Mouse (Mus musculus): ENCODE data around the gene Gm10638.
A peak's percentile ranks its signal among the peaks of the same experiment; 100 is the strongest.

Gm10638 gene

DNA sequence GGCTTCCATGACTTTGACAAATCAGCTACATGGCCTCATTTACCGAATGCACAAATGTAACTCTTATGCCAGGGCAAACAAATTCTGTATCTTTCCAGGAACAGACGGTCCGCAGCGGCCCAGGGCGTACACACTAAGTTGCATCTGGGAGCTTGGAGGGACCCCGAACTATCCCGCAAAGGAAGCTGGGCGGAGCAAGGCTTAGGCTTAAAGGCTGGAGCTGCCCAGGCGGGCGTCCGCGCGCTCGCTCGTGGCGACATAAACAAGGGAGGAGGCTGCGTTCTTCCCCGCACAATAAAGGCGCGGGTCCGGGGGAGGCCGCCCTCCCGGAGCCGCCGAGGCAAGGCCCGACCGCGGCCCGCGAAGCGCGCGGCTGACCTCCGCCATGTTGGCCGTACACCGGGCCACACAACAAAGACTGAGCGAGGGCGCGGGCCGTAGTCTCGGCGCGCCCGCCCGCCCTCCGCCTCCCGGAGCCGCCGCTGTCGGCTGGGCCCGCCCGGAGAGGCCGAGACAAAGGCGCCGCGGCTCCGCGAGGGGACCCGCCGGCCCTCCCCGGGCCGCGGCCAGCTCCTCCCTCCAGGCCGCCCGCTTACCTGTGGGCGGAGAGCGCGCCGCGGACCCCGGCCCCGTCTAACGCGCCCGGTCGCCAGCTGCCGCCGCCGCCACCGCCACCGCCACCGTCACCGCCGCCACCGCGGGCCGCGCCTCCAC is at the start of gene Gm10638, which contains the start of gene Siah1a:
Gene Gm10638 (plus strand): TSS at position 479 of the 714 bp plus-strand sequence.
Gene Siah1a (minus strand): TSS at position 714 of the 714 bp plus-strand sequence.
- DNase-seq = peak; percentile 71

DNA sequence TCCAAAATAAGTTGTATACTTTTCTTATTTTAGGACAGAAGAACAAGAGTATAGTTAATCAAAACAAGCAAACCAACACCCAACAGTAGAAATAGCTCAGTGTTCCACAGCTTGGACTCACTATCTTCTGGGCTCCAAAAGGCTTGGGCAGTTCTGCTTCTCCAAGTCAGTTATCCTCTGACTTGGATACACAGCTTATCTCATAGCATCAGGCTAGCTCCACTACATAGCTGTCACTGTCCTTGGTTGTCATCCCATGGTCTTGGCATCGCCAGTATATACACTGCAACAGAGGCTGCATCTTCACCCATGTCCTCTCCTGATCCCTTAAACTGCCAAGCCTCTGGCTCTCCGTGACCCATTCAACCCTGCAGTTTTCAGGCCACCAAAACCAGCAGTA is 49.8 kb upstream of the Gm10638 start:
- no peak for DNase-seq

DNA sequence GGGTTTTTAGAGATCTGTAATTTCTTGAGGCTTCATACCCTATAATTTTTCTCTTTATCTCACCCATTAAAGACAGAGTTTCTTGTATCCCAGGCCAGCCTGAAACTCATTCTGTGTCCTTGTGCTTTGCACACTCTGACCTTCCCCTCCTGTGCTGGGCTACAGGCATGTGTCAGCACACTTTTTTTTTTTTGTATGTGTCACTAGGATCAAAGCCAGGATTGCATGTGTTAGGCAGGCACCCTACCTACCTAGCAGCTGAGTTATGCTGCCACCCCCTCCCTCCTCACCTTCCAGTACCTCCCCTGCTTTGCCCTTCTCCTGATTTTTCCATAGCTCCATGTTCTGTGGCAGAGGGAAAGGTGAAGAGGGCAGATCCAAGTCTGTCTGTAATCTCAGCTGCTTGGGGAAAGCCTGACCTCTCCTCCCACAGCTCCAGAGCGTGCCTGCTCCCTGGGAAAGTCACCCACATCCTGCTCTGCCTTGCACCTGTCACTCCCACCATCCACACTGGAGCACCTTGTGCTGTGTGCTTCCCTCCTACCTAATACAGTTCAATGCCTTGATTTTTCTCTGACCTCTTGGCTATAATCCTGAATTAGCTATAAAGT is 46.6 kb upstream of the Gm10638 start:
- no peak for DNase-seq

DNA sequence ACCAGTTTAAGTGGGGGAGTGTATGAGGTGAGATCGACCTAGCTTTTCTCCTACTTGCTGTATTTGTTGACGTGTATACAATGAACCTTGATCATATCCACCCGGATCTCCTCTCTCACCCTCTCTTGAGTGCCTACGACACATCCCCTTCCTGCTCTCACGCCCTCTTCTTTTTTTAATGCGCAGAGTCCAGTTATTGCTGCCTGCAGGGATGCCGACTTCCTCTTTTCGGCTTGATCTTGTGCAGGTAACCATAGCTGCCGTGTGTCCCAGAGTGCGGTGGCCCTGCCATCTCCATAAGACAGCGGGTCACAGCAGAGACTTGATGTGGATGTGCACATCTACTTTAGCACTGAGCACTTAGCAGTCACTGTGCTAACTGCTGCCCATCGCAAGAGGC is 46.0 kb upstream of the Gm10638 start:
- DNase-seq = no peak

DNA sequence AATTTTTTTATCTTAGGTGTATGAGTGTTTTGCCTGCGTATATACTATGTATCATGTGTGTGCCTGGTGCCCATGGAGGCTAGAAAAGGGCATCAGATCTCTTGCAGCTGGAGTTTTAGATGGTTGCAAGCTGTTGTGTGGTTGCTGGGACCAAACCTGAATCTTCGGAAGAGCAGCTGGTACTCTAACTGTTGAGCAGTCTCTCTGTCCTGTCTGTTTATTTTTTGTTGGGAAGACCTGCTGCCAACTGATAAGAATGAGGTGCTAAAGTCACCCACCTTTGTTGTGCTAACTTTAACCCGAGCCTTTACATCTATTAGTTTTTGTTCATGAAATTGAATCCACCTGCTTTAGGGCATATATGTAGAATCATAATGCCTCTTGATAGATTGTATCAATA is 43.0 kb upstream of the Gm10638 start:
- DNase-seq = no peak

DNA sequence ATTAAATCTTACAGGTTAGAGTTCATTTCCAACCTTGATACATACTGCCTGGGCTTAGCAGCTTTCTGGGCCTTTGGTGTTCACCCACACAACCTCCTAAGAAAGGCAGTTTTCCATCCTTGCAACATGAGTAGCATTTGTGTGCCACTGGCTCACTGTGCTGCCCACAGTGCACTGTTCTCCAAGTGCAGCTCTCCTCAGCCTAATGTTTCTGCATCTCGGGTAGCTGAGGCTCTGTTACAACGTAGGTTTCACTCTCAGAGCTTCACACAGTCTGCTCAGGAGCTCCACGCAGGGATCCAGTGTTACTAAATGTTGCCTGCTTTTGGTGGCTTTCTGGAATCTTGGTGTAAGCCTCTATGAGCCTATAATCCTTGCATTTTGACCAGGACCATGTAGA is 40.2 kb upstream of the Gm10638 start:
- no peak for DNase-seq

DNA sequence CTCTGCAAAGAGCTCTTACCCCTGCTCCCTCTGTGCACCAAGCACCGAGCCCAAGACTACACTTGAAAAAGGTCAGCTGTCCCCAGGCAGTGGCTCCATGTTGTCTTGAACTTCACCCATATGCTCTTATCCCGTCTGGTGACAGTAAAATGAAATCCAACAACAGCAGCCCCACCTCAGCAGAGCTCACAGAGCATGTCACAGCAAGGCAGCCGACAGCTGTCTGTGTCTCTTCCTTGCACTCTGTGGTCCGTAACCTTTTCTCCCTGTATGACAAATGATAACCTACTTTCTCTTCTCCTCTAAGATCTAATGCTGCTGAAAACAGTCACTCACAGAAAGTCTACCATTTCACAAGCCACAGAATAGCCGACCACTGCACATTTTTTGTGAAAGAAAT is 38.7 kb upstream of the Gm10638 start:
- DNase-seq = peak; percentile 58

DNA sequence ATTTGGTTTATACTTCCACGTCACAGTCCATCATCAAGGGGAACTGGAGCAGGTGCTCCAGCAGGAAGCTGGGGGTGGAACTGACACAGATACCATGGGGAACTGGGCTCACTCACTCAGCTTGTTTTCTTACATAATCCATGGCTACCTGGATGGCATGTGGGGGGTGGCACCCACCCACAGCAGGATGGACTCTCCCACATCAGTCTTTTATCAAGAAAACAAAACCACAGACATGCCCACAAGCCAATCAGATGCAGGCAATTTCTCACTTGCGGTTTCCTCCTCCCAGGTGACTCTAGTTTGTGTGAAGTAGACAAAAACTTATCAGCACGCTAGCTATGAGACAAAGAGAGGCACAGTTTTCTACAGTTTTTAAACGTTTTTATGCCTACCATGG is 37.6 kb upstream of the Gm10638 start:
- peak; percentile 75 for DNase-seq

DNA sequence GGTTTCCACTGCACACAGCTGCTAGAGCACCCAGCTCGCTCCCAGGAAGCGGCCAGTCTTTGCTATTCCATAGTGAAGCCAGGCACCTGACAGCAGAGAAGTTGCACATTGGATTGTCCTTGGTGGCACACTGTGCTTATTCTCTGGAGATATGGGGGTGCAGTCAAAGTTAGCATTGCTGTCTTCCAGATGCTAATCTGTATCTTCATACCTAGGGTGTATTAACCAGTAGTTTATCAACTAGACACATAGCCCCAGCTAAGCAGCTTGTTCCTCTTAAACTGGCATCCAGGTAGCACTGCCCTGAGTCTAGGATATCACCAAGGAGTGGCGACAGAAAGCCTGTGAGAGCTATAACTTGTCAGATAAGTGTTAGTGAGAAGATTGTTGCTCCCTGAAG is 32.9 kb upstream of the Gm10638 start:
- DNase-seq = no peak

DNA sequence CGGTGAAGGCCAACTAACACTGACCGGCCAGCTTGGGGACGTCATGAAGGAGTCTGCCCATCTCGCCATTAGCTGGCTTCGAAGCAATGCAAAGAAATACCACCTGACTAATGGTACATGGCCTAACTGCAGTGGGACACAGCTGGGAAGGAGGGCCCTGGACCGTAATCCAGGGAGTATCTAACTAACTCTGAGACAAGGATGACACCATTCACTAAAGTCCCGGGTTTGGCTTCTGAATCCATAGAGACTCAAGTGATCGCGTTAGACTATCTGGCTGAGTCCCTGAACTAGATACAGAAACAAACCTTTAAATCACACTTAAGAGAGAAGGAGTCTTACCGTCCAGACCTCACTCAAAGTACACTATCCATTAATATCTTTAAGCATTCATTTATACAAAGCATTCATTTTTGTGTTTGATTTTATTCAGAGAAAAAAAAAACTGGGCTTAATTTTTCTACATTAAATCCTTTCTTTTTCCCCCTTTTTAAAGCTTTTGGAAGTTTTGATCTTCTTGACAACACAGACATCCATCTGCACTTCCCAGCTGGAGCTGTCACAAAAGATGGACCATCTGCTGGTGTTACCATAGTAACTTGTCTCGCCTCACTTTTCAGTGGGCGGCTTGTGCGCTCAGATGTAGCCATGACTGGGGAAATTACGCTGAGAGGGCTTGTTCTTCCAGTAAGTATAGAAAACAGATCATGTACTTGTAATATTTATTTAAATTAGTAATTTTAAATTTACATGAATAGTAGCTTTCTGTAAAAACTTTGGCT is 31.9 kb upstream of the Gm10638 start:
- DNase-seq = no peak

DNA sequence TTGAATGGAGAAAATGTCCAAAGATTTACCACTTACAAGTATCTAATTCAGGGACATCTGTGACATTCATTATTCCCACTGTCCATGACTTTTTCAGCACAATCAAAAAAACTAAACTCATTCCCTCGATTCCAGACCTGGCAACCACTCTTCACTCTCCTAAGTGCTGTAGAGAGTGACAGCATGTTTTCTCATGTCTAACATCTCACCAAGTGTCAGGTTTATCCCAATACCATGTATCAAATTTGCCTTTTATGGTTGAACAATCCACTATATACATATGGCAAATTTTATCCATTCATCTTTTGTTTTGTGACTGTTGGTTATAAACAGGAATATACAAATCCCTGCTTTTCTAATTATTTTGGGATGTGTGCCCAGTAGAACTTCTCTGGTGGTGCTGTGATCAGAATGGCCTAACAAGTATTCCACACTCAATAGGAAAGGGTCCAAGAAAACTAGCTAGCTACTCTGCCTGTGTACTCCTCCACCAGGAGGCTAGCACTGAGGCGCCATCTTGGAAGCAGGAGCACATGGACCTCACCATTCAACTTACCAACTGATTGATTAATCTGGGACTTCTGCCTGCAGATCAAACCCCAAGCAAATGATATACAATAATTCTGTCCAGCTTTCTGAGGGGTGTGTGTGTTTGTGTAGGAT is 27.0 kb upstream of the Gm10638 start:
- DNase-seq = no peak

DNA sequence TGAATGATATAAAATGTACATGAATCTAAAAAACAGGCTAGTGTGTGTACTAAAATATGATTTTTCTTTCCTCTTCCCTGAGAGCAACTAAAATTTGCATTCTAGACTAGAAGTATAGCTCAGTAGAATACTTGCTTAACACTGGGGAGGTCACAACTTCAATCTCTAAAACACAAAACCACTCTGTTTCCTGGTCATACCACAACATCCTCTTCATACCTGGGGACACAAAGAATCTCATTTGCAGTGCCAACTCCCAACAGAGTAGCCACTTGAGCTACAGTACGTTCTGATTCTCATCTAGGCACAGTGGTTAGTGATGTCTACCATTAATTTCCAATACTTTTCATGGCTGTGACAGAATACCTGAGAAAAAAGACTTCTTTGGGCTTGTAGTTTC is 26.1 kb upstream of the Gm10638 start:
- DNase-seq = no peak

DNA sequence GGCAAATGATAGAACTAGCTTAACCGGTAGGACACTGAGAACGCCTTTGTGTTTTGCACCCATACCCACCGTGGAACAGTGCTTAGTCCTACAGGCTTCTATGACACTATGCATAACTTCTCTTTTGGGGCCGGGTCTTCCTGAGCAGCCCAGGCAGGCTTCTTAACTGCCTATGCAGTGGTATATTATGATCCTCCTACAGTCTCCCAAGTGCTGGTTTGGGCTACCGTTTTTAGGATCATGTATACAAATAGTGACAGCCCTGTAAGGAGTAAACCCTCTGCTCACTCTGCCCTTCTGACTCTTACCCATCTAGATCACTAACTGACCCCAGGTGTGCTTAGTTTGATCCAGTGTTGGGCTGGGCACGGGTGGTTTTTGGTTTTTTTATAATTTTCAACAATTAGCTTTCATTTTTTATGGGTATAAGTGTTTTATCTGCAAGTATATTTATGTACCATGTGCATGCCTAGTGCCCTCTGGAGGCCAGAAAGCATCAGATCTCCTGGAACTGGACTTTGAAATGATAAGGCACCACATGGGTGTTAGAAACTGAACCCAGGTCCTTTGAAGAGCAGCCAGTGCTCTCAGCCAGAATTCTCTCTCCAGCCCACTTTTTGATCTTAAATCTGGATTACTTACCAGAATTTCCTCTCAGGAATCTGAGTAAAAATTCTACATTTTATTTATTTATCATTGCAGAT is 24.6 kb upstream of the Gm10638 start:
- DNase-seq = peak; percentile 47

DNA sequence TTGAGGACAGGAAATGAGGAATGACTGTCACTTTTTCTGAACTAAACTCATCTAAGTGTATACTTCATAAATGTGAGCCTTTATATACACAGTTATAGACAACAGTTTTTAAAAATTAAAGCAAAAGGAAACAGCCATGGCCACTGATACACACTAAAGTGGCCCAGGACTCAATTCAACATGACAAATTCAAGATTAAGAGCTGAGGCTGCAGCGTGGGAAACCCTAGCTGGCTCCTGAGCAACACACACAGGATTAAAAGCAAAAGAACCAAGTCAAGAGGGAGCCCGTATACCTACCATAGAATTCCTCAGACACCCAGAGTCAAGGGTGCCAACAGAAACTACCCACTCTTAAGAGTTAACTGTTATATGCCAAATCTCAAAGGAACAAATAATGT is 24.0 kb upstream of the Gm10638 start:
- DNase-seq = no peak

DNA sequence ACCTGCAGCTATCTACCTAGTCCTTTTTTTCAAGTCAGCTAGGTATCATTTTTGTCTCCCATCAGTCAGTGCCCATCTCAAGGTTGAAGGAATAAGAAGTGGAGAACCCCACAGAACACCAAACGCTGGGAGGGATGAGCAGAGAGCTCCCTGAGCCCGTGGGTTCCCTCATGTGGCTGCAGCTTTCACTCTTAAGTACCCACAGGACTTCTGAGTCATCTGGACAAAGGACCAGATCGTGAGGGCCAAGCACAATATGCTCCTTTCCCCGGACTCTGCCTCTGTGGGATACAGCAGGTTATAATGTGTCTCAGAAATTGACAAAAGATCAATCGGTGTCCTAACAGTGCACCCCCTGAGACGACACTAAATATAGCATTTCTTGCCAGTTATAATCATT is 18.5 kb upstream of the Gm10638 start:
- no peak for DNase-seq

DNA sequence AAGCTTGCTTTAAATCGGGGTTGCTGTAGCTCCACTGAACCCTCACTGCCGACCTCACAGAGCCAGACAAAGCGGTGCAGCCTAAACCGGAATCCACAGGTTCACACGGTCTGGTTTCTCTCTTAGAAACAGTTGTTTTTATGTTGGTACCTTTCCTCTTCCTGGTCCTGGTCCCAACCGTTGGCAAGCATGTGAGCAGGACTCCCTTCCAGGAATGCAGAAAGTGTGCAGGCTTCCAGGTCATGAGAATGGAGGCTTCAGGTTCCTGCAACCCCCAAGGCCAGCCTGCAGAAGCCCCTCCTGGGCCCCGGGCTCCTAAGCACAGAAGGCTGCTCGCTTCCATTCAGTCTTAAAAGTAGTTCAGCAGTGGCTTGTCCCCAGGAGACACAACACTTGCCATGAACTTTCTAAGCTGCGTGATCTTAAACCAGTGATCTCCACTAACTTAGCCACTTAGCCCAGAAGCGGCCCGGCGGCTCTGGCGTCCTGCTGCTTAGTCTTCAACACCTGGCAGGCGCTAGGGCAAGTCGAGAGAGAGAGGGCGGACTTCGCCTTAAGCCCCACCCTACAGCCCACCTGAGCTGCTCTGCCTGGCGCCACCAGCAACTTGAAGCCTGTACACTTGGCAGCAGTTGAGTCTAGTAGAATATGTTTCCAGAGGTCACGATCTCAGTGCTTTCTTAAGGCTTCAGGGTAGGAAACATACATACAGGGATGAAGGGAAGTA is 17.1 kb upstream of the Gm10638 start:
- no peak for DNase-seq

DNA sequence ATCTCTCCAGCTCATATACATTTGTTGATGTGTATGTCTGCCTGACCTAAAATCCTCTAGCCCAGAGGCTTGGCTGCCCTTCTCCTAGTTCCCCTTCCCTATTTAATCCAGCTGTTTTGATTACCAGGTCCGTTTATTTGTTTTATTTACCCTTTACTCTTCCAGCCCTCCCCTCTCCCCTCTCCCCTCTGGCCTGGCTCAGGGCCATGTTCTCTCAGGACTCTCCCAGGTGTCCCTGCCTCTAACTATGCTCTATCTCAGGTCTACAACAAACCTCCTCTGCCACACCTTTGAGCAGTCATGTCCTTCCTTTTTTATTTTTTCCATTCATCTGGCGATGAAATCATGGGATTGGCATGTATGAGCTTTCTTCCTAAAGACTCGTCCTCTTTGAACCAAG is 15.2 kb upstream of the Gm10638 start:
- no peak for DNase-seq

DNA sequence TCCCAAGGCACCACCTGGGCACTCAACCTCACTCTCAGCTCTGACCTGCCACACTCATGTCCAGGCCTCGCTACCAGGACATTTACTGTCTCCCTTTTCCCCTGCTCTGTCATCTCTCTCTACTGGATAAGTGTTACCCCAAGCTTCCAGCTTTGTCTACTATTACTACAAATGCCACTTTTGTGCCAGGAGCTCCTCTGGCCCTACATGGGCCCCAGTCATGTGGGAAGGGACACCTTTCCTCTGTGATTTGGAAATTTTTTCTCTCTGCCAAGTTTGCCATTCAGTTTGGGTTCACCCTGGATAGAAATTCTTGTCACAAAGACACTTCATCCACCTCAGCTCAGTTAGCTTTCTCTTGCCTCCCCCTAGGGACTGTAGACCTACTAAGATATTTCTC is 14.6 kb upstream of the Gm10638 start:
- no peak for DNase-seq

DNA sequence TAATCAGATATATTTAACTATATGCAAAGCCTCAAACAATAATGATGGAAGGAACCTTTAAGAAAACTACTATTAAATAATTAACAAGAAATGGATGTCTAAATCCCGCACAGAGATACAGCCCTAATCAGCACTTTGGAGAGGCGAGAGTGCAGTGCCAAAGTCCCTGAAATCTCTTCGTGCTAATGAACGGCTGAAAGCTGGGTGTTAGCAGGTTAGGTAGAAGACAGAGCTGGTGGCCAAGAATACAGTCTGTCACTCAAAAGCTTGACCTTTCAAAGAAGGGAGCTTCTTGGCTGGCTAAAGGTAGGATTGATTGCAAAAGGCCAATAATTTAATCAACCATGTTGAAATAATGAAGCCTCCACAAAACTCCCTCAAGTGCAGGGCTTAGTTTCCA is 11.3 kb upstream of the Gm10638 start:
- no peak for DNase-seq

DNA sequence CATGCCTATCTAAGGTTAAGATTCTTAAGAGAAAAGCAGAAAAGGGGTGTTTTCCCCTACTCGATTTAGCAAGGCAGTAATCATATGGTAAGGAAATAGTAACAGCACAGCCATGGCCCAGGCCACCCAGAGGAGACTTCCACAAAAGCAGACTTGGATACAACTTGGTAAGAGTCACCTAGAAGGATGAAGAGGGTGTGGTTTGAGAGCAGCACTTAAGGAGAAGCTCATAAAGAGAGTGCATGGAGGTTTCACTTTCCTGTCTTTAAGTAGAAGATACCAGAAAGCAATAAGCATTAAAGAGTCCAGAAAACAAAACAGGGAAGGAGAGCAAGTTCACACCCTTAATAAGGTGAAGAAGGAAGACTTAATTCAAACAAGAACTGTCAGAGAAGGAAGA is 10.5 kb upstream of the Gm10638 start:
- DNase-seq = no peak

DNA sequence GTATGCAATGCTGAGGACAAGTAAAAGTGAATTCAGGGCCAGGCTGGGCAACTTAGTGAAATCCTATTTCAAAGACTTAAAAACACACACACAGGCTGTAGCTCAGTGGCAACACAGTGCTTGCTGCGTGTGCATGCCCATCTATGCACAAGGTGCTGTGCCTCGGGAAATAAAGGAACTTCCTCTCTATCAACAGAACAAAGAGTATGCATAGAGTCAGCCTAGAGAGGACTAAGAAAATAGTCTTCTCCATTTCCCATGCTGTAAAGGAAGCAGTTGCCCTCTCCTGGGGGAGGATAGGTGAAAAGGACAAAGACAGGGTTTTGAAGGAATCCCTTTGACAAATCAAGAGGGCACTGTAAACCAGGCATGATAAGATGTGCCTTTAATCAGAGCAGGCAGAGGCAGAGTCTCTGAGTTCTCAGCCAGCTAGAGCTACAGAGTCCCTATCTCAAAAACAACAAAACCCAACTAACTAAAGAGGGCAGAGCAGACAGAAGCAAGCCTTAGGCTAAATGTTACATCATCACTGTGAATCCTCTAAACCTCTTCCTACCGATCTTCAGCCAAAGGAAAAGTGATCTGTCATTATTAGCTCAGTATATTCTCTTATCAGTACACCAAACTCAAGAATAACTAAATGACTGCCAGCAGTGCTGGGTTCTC is 9.9 kb upstream of the Gm10638 start:
- no peak for DNase-seq

DNA sequence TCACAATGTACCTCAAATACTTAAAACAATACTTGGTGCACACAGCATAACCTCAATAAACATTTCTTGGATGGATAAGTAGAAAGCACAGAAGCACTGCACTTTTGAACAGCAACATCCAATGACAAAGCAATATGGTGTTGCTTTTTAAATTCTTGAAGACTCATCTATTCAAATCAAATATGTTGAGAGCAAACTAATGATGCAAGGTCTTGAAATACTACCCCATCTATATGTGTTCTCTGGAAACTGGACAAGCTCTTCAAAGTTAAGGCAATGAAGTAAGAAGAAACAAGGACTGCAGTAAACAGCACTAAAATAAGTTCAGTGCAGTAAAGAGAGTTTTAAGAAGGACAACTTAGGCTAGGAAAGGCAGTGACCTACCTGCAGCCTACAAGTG is 4.6 kb upstream of the Gm10638 start:
- DNase-seq = no peak

Data from thymus, postnatal 4 days (tissue).